Mouse (Mus musculus): ENCODE measurements around the gene Zcchc10.
"Not testable (repeated sequence)": the region's sequence is repeated elsewhere in the genome, so short reads cannot be mapped to it uniquely, and the experiment has no call there.

Zcchc10 gene

DNA sequence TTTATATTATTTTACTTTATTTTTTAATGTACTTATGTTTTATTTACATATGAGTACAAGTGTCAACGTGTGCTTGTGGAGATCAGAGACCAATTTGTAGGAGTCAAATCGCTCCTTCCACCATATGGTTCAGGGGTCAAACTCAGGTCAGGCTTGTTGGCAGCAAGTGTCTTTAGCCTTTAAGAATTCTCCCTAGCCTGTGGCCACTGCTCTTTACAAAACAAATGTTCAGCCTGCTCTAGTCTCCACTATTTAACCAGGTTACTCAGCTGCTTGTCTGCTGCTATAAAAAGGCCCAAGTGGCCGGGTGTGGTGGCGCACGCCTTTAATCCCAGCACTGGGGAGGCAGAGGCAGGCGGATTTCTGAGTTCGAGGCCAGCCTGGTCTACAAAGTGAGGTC lies 6.4 kb upstream of the Zcchc10 start:
- no peak for DNase-seq

DNA sequence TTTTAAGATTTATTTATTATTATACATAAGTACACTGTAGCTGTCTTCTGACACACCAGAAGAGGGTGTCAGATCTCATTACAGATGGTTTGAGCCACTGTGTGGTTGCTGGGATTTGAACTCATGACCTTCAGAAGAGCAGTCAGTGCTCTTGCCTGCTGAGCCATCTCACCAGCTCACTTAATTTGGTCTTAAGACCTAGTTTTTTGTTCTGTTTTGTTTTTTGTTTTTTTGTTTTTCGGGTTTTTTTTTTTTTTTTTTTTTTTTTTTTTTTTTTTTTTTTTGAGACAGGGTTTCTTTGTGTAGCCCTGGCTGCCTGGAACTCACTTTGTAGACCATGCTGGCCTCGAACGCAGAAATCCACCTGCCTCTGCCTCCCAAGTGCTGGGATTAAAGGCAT lies 5.9 kb upstream of the Zcchc10 start:
- DNase-seq, result not testable (repeated sequence)

DNA sequence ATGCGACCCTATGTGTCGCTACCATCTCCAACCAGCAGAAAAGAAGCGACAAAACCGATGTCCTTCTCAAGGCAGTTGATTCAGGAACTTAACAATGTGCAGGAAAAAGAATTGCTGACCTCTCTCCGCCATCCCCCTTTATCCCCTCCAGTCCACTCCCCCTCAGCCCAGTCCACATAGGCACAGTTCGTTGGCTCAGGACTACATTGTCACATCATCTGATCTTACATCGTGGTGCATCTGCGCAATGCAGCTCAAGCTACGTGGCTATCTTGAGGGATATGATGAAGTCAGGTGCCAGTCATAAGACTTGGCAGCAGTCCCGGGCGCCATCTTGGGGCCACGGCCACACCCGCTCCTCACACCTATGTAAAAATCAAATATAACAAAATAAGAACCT lies 4.6 kb upstream of the Zcchc10 start:
- not testable (repeated sequence) for DNase-seq

DNA sequence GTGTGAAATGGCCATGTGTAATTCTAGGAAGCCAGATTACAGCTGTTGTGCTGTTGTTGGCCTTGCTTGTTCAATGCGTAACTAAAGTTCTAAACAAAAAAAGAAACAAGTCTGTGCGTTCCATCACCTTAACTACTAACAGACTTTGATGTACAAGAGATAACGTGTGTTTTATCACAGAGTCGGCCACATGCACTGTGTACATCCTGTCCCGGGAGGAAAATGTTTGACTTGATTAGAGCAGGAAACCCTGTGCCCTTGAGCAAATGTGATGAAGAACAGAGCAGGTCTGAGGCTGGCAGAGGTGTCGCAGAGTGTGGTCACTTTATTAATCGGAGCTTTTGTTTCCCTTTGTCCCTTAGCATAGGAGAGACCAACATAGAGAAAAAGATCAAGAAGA lies 5.8 kb downstream of the Zcchc10 start:
- DNase-seq, result no peak

DNA sequence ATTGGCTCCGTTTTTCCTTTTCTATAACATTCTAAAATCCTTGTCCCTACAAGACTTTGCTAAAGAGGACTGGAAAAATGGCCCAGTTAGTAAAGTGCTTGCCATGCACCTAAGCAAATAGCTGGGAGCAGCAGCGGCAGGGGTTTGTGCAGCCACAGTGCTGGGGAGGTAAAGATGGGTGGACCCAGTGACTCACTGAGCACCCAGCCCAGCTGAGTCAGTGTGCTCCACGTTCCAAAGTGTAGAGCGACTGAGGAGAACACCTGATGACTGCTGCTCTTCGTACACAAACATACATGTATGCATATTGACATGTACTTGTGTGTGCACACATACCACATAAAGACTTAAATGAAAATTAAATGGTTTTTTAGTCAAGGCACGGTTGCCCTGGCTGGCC lies 6.6 kb downstream of the Zcchc10 start:
- no peak for DNase-seq

DNA sequence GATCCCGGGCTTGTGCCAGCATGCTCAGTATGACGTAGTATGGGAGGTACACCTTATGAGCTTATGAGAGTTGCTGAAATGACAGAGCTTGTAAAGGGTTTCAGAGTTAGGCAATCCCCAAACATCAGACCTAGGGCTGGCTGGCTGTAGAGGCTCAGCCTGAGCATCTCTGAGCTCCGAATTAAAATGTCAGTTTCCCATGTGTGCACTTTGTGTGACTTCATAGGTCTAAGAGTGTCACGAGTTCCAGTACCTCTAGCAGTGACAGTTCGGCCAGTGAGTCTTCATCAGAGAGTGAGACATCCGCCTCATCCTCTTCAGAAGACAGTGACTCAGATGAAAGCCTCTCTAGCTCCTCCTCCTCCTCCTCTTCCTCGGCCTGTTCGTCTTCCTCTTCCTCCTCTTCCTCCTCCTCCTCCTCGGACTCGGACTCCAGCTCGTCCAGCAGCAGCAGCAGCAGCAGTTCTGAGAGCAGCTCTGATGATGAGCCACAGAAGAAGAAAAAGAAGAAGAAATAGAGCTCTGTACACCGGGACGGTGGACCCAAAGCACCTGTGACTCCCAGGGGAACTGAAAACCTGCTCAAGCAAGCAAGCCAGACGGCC lies 7.7 kb downstream of the Zcchc10 start:
- DNase-seq, result no peak

DNA sequence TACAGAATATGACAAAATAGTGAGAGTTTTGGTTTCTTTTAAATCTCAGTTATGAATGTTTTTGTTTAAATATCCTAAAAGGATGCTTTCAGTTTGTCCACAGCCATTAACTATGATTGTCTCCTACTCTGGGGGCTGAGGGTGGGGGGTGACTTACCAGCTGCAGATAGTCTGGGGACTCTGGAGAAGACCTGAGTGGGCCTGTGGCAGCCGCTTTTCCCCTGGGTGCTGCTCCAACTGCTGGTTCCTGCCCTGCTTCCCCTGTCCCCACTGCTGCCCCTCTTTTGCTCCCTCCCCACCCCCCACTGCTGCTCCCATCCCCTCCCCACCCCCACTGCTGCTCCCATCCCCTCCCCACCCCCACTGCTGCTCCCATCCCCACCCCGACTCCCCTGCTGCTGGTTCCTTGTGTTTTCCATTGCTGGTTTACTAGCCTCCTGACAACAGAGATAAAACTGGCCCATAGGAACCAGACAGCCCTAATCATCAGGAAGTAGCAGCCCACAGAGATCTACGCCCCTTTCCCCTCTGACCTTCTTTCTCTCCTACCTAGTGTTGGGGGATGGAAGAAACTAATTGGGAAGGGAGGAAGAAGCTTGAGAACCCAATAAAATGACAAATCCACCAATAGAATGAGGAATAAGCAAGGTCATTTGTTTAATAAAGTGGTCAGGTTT lies 11.2 kb downstream of the Zcchc10 start:
- DNase-seq, result no peak

DNA sequence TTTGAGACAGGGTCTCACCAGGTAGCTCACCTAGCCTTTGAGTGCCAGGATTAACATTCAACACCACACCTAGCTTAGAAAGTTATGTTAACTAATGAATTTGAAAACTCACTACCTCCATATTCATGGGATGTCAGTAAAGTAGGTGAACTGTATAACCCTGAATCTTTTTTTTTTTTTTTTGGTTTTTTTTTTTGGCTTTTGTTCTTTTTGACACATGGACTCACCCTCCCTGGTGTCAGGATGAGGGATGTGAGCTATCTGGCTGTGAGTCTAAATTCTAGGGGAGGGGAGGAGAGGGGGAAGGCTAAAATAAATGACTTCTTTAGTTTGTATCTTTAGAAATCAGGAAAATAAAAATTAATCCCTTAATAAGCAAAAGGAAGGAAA lies 11.7 kb downstream of the Zcchc10 start:
- no peak for DNase-seq

DNA sequence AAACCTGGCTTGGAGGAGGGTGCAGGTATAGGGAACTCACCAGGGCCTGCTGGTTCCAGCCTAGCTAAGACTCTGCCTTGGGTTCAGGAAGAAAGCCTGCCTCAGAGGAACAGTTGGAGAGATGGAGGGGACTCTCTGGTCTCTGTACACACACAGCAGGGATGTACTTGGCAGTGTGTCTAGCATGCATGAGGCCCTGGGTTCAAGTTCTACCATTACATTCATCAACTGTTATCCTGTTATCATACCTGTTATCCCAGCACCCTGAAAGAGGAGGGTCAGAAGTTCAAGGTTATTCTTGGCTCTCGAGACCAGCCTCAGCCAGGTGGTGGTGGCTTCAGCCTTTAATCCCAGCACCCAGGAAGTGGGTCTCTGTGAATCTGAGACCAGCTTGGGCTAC lies 12.4 kb downstream of the Zcchc10 start:
- DNase-seq, result no peak

DNA sequence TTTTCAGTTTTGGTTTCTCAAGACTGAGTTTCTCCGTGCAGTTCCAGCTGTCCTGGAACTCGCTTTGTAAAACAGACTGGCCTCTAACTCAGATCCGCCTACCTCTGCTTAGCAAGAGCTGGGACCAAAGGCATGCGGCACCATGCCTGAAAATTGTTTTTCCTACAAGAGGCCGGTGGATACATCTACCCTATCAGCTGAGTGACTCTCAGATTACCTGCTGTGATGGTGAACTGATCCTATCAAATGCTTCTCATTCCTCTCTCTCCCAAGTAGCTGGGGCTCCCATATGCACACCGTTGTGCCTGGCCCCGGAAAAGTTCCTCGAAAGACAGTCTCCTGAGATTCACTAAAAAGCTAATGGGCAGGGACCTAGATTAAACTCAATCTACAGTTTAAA lies 13.2 kb downstream of the Zcchc10 start:
- no peak for DNase-seq

DNA sequence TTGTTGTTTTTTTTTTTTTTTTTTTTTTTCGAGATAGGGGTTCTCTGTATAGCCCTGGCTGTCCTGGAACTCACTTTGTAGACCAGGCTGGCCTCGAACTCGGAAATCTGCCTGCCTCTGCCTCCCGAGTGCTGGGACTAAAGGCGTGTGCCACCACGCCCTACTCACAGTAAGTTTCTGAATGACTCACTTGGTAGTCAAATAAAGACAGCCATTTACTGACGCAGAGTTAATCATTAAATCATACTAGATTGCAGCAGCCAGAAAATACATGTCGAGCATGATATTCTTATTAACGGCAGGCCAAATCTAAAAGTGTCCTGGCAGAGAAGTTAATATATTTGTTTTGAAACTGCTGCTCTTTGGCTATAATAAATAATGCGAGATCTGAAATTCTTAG lies 16.5 kb downstream of the Zcchc10 start:
- not testable (repeated sequence) for DNase-seq

DNA sequence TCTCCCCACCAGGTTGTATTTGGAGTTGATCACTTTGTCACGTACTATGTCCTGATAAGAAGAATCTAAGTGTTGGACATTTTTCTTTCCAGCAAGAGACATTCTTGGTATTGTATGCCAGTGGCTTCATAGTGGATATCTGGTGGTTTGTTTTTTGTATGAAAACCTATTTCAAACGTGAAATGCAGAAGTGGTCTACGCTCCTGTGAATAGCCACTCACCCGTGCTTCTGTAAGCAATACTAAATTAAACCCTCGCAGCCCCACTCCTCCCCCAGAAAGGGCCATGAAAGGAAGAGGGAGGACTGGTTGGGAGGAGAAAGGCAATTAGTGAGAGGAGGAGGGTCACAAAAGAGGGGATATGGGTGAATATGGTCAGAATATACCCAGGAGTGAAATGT lies 18.2 kb downstream of the Zcchc10 start:
- DNase-seq, result peak; percentile 23 to 32

DNA sequence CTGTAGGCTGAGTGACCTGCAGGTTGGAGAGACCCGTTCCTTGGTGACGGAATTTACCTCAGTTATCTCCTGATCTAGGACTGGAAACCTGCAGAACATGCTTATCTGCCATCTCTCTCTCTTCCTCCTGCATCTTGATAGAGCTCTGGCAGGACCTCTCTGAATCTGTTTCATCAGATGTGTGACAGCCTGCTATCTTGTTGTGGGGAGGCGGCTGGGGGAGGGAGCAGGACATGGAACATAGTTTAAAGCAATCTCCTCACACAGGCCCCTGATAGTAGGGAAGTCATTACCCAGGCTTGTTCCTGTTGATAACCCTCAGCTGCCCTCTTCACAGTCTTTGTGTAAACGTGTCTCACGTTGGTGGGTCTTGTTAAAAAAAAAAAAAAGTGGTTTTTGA lies 20.8 kb downstream of the Zcchc10 start:
- no peak for DNase-seq

DNA sequence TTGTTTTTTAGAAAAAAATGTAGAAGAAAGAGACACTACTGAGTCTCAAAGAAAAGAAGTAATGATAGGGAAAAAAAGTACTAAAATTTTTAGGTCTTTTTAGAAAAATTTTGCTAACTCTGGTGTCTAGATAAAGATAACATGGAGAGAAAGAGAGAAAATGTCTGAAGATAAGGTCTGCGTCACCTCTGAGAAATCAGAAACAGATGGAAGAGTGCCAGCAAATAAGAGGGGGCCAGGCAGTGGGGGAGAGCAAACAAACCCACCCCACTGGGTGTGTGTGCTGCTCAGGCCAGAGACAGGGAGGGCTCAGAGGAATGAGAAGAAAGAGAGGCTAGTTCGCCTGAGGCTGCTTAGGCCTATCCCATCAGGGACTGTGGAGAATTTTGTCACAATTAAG lies 21.3 kb downstream of the Zcchc10 start:
- DNase-seq, result no peak

DNA sequence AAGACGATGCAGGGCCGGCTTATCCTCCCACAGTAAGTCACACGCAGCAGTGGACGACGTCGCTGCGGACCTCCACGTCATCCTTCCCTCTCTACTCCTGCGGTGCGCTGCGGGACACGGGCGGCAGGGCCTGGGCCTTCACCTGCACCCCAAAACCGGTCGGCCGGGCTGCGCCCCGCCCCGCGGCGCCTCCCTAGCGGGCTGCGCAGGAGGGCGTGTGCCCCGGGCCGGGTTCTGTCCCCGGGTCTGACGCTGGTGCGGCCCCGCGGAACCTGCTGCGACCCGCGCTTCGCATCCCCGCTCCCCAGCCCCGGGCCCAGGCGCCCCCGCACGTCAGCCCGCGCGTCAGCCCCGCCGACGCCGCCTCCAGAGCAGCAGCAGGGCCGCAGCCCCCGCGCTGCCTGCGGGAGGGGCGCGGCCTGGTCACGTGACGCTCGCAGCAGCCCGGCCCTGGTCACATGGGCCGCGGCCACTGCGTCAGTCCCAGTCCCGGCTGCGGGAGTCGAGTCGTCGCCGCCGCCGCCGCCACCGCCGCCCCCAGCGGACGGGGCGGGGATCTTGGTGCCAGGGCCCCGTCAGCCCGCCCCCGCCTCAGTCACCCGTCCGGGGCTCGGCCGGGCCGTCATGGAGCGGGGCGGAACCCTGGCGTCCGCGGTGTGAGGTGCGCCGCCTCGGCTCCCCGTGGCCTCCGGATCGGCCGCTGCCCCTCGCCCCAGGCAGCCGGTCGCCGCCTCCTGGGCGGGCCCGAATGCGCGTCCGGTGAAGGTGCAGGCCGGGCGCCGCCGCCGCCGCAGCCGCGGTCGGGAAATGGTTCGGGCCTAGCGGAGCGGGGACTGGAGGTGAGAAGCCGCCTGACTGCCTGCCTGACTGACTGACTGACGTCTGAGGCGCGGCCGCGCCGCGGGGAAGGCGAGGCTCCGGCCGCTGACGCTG lies 26.1 kb downstream of the Zcchc10 start, which contains the start of gene Aff4:
Aff4 (plus strand) TSS at position 543 of the 933 bp plus-strand sequence.
- peak; percentile 84 to 86 for DNase-seq

DNA sequence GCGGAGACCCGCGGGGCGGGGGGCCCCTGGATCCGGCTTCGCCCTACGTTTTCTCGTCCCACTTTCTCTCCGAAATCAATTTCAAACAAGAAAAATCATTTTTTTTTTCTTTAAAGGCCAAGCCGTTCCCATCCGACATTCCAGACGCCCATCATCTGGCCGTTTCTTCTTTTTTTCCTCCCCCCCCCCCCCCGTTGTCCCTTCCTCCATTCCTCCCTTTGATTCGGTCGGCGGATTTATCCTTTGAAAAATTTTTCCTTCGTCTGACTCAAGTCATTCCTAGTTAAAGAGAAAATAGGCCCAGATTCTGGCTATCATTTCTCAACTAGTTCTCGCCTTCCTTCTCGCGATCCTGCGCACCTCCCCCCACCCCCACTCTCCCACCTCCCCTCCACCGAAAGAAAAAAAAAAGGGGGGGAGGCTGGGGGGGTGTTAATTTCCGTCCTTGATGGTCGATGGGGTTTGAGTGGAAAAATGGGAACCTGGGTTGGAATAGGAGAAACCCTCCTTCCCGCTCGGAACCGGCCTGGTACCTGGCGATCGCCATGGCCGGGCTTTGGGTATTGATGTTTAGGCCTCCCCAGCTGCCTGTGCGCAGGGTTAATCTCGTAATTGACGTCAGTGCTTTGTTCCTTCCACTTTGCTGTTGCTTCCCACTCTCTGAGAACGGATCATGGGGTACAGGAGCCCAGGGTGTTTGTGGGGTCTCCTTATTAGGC lies 26.9 kb downstream of the Zcchc10 start:
- peak; percentile 37 to 54 for DNase-seq

DNA sequence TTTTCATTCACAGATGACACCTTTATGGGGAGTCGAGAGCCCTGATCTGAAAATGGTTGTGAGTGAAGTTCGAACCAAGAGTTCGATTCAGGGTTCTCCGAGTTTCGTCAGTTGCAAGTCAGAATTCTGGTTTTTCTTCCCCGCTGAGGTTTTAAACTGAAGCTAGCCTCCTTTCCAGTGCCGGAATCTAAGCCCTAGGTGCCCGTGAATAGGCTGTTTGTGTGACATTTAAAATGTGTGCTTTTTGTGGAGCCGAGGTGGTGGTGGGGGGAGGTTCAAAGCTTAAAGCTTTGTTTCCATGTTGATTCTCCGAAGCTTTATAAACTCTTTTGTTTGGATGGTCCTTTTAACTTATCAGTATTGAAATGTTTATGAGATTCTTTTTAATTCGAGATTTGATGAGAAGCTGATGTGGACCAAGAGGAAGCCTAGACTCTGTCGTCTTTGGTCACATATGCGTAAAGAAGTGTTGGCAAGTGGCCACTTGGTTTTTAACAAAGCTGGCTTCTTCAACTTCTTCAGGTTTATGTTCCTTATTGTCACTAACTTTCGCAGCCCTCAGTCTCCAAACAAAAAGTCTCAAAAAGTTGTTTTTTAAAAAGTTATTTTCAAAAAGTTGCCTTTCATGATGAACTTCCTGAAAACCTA lies 27.6 kb downstream of the Zcchc10 start:
- no peak for DNase-seq

DNA sequence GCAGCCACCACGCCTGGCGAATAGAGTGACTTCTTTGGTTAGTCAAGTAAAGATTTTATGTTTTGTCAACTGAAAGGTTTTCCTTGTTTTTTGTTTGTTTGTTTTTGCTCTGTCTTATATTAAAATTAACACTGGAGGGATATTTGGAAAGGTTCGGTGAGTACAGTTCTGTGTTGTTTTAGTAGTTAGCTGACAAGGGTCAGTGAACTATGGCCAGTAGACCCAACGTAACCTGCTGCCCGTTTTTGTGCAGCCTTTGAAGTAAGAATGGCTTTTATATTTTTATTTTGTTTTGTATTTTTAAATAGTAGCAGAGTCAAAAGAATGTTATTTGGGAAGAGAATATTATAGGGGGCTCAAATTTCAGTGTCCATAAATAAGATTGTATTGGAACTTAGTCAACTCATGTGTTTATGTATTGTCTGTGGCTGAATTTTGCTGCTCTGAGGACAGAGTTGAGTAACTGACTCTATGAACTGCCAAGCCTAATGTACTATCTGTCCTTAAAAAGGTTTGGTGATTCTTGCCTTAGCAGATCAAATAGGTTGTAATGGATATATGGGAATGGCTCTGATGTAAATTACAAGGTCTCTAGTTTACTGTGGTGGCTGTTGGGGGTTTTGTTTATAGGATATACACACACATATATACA lies 34.2 kb downstream of the Zcchc10 start:
- DNase-seq, result no peak

DNA sequence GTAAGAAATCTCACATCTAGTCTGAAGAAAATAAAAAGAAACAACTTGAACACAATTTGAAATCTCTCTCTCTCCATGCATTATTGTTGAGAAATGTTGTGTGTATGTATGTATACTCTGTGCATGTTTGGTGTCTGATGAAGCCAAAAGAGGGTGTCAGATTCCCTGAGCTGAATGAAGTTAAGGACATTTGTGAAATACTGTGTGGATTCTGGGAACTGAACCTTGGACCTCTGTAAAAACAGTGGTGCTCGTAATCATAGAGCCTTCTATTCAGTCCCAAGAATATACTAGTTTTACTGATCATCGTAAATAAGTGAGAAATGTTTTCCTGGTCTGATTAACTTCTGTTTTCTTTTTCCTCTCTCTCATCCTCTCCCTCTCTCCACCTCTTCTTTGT lies 42.6 kb downstream of the Zcchc10 start:
- no peak for DNase-seq

DNA sequence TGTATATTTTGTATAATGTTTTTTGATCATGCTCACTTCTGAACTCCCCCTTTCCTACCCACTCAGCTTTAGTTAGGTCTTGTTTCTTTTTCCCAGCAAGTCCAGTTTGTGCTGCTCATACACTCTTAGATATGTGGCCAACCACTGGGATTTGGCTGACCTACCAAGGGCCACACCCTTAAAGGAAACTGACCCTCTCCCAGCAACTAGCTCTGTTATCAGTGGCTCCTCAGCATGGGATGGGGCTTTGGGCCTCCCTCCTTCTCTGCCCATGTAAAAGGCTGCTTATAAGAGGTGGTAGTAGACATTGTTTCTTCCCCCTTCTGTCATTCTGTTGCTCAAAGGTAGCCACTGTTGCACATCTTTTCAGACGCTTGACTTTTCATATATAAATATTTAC lies 54.4 kb downstream of the Zcchc10 start:
- DNase-seq, result no peak

Measured in spleen, adult 18-20 months (tissue).